Mouse (Mus musculus) adrenal gland, adult (tissue): Measurements from ENCODE around the gene Ppp6r1.
"Not testable (repeated sequence)": the region's sequence is repeated elsewhere in the genome, so short reads cannot be mapped to it uniquely, and the experiment has no call there.

Experiments
- DNase-seq, 2 experiments: peaks; one replicate each; pipeline ENCODE4 v3.0.0; 2022 to 2023; ENCODE audit warnings: low spot score in 1 of 2; ENCODE audit not compliant: inconsistent age in 2 of 2

Ppp6r1 gene

DNA sequence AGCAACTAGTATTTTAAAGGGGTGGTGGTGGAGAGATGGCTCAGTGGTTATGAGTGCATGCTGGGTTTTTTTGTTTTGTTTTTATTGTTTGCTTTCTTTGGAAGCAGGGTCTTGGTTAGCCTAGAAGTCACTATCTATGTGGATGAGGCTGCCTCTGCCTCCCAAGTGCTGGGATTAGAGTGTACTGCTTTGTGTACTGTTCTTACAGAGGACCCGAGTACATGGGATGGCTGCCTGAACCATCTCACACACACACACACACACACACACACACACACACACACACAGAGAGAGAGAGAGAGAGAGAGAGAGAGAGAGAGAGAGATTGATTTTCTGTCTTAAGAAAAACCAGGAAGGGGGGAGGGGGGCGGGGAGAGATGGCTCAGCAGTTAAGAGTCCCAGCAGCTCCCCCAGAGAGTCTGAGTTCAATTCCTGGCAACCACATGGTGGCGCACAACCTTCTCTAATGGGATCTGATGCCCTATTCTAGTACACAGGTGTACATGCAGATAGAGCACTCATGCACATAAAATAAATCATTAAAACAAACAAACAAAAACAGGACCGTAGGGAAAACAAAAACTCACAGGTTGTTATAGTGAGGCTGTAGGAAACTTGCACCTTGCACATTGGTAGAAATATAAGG is 35.2 kb downstream of the Ppp6r1 start:
- peak in 1 of 2 experiments; percentile 69 for DNase-seq

DNA sequence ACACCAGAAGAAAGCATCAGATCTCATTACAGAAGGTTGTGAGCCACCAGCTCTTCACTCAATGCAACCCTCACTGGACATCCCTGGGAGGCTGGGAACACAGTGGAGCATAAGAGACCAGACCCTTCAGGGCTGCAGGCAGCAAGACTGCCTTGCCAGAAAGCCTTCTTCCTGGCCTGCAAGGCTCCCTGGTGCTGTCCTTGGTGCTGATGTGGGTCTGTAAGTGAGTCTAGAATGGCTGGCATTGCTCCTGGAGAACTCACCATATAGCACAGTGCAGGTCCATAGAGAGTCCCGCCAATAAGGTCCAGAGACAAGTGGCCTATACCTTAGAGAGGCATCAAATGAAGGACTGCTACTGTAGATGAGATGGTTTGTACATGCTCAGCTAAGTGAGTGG is 38.8 kb downstream of the Ppp6r1 start:
- peak in 1 of 2 experiments; percentile 65 for DNase-seq

DNA sequence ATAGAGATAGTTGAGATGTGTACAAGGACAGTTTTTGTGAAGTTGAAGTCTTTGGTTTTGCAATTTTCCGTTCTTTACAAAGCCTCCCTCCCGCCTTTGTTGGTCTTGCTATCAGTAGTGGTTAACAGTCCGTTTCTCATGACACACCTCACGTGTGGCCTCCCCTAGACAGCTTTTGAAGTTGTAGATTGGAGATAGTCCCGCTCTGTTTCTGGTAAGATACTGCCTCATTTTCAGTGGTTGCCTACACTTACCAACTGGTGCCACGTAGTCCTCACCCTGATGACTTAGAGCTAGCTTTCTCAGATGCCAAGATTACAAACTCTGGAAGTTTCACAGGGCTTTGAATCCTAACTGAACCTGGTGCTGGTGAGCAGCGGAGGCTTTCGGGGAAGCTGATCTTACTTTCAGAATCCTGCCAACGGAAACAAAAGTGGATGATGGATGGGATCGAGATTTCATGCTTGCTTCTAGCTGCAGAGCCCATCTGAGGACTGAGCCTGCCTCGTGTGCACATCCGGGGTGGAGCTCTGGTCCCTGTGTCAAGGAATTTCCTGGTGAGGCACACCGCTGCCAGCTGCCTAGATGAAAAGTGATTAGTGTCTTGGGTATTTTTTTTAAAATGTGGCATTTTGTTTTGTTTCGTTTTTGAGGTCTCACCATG is 44.9 kb downstream of the Ppp6r1 start:
- no peak for DNase-seq

DNA sequence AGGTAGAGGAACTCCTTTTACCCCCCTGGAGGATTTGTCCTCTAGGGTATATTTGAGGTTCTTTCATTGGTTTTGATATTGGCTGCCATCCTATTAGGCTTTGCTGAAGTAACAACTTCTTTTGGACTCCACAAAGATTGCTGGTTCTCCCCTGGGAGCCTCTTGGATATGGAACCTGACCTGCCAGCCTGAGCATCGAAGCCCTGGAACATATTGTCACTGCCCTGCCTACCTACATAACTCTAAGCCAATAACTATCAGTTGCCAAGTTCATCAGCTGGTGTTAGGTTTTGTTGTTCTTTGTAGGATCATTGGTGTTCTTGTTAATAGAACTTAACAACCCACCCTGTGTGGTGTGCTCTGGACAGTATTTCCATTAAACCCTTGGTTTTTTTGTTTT is 45.9 kb downstream of the Ppp6r1 start:
- no peak for DNase-seq

DNA sequence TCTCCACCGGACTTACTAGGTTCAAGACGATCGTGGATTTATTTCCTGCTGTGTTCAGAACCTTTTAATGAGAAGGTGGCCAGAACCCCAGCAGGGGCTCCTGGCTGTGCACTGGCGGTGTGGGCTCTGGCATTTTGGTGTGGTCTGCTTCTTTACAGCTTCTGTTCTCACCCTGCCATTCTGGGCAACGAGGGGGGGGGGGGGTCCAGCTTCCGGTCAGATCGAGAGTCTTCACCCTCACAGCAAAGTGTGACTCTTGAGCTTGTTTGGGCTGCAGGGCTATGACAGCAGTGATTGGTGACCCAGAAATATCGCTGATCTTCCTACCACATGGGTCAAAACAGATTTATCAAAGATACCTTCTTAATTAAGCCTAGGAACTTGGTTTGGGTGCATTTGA is 46.4 kb downstream of the Ppp6r1 start:
- DNase-seq = no peak

DNA sequence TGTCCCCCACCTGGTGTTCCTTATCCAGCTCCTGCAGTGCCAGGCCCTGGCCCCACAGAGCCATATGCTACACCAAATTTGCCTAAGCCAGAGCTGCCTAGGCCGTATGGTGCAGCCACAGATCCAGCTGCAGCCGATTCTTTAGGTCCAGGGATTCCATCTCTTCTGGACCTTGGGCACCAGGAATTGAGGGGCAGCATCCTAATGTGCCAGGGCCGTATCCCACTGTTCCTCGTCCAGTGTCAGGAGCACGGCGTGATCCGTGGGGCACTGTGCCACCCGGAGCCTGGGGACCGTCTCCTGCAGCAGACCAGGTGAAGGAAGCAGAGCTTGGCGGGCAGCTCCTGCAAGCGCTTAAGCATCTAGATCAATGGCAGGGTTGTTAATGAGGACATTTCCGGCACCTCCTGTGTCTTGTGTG is 46.9 kb downstream of the Ppp6r1 start:
- DNase-seq = no peak

DNA sequence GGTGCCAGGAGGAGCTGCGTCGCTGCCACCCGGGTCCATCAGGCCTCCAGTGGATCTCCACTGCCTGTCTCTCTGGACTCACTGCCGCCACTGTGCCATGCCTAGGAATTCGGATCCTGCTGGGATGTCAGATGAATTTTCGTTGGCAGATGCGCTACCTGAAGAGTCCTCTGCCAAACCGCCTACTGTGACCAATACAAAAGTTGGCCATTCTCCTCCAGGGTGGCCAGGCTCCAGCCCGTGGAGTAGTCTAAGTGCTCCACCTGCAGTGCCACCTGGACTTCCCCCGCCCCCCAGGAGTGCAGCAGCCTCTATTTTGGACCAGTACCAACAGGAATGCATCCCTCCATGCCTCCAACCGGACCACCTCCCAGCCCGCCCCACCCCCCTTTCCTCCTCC is 47.3 kb downstream of the Ppp6r1 start:
- no peak for DNase-seq

DNA sequence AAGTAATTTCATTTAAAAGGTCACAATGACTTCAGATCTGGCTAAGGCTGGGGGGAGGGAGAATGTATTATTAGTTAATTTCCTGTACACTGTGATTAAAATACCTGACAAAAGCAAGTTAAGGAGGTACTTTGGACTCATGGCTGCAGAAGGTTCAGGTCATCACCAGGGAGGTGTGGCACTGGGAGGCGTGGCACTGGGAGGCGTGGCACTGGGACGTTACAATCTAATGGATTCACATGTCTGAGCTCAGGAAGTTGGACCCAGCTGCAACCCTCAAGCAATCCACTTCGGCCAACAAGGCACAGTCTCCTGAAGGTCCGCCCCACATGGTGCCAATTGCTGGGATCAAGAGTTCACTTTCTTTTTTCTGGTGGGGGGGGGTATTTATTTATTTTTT is 50.8 kb downstream of the Ppp6r1 start:
- DNase-seq = no peak

DNA sequence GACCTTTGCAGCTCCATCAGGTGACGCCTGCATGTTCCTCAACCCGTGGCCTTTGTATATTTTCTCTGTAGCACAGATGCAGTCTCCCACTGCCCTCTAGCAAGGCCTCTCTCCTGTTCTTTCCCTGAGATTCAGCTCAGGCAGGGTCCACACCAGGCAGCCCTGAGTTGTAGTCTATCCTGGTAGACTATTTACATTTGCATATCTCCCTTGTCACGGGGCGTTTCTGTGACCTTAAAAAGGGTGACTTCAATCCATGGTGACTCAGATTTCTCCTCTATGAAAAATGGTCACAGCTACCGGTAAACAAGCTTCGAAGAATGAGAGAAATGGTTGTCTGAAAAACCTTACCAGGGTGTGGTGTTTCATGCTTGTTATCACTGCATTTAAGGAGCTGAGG is 54.9 kb downstream of the Ppp6r1 start, which contains the start of gene Ptprh:
Gene Ptprh (minus strand): TSS at position 169 of the 400 bp plus-strand sequence.
- DNase-seq = peak in 1 of 2 experiments; percentile 52

DNA sequence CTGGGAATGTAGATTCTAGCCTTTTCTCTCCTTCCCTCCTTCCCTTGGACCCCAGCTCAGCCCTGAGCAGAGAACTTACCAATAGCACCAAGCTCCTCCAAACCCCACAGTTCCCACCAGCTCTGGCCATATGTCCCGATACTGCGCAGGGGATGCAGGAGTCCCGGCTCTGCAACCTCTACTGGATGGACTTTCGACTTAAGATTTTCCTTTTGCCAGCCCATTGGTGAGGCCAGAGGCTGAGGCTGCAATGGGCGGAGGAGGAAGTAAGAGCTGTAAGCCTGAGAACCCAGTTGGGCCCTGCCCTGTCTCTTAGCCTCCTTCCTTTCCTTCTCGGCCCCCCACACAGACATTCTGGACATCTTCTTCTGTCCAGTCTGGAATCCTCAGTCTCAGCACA is 55.9 kb downstream of the Ppp6r1 start:
- DNase-seq = no peak

DNA sequence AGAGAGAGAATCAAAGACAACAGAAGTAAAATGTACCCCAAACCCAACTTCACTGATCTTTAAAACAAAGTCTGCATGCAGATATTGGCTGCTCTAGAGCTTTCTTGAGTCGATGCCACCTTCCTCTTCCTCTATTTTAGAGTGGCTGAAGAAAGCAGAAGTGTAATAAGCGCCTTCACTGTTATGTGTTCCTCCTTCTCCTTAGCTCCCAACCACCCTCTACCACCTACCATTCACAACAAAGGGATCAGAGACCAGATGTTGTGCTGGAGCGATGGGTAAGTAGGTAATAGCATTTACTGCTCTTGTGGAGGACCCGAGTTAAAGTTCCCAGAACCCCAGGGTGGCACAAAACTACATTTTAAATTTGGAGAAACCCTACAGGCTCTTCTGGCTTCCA is 61.8 kb downstream of the Ppp6r1 start:
- not testable (repeated sequence) for DNase-seq
